Mouse (Mus musculus): ENCODE data around the gene Prr5l. TPM values are rescaled to one million over a fixed set of nuclear protein-coding genes. Genes with fewer than 3 reads are reported as not detected.
"Not testable (repeated sequence)": the region's sequence is repeated elsewhere in the genome, so short reads cannot be mapped to it uniquely, and the experiment has no call there.

Gene Prr5l
- polyA plus RNA-seq, 1 experiment, result 9.2 TPM

DNA sequence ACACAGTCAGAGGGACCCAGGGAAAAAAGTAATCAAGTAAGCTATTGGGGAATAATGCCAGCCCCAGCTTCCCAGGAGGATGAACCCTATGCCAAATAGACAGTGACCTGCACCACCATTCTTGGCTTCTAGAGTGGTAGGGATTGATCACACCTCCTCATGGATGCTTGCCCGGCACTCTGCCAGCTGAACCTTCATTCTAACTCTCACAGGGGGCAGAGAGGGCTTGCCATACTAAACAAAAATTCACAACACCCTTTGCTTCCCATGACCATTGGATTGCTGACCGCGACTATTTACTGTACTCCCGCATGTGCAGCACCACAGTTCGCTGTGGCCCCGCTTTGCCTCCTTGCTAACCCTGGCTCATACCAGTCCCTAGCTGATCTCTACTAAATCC lies 129.8 kb downstream of the Prr5l start:
- TF ChIP-seq POLR2A (IDR thresholded peaks at IDR 0.05; ENCODE audit: control insufficient read depth, extremely low read depth, insufficient read depth, low read length, poor library complexity) (no peak), CTCF (IDR thresholded peaks at IDR 0.05; ENCODE audit: borderline replicate concordance, control insufficient read depth, extremely low read depth, insufficient read depth, low read length, poor library complexity) (no peak)
- no peak for DNase-seq
- WGBS, result 96% methylated on average over 6 of the region's 6 CpGs
- peaks cover 15% of the 10 kb centered on the region for H3K4me1 ChIP-seq (replicated peaks; ENCODE audit: control insufficient read depth, insufficient read depth, low read length)
- no peak overlapping the region for H3K4me3 ChIP-seq (ENCODE audit: control insufficient read depth, insufficient read depth, low read length)
- no peak overlapping the region for H3K27ac ChIP-seq (ENCODE audit: control insufficient read depth, insufficient read depth, low read length)
- H3K27me3 ChIP-seq (ENCODE audit: control insufficient read depth, insufficient read depth, low read length), result no peaks in the 10 kb centered on the region
- H3K36me3 ChIP-seq (ENCODE audit: control insufficient read depth, insufficient read depth, low read length), result no peaks in the 10 kb centered on the region

DNA sequence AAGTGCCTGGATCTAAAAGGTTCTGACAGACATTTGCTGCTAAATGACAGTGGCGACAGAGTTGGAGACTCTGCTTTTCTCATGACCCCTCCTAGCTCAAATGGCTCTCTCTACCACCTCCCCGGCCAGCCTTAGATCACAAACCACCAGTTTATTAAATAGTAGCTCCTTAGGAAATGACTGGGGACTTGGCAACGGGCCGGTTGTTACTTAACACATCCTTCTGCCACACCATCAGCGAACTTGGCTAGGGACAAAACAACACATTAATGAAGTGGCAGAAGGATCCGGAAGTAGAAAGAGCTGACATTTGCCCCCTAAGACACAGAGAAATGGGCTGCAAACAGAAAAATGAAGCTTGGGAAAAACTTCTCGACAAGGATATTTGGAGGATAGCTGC lies 130.4 kb downstream of the Prr5l start:
- H3K27ac ChIP-seq (ENCODE audit: control insufficient read depth, insufficient read depth, low read length), result no peak overlapping the region
- no peak overlapping the region for H3K4me3 ChIP-seq (ENCODE audit: control insufficient read depth, insufficient read depth, low read length)
- WGBS, result 79% methylated on average over 7 of the region's 7 CpGs
- no peaks in the 10 kb centered on the region for H3K27me3 ChIP-seq (ENCODE audit: control insufficient read depth, insufficient read depth, low read length)
- TF ChIP-seq POLR2A (IDR thresholded peaks at IDR 0.05; ENCODE audit: control insufficient read depth, extremely low read depth, insufficient read depth, low read length, poor library complexity), result no peak
- TF ChIP-seq CTCF (IDR thresholded peaks at IDR 0.05; ENCODE audit: borderline replicate concordance, control insufficient read depth, extremely low read depth, insufficient read depth, low read length, poor library complexity), result no peak
- no peaks in the 10 kb centered on the region for H3K36me3 ChIP-seq (ENCODE audit: control insufficient read depth, insufficient read depth, low read length)
- H3K4me1 ChIP-seq (replicated peaks; ENCODE audit: control insufficient read depth, insufficient read depth, low read length), result peaks cover 12% of the 10 kb centered on the region
- DNase-seq, result no peak

DNA sequence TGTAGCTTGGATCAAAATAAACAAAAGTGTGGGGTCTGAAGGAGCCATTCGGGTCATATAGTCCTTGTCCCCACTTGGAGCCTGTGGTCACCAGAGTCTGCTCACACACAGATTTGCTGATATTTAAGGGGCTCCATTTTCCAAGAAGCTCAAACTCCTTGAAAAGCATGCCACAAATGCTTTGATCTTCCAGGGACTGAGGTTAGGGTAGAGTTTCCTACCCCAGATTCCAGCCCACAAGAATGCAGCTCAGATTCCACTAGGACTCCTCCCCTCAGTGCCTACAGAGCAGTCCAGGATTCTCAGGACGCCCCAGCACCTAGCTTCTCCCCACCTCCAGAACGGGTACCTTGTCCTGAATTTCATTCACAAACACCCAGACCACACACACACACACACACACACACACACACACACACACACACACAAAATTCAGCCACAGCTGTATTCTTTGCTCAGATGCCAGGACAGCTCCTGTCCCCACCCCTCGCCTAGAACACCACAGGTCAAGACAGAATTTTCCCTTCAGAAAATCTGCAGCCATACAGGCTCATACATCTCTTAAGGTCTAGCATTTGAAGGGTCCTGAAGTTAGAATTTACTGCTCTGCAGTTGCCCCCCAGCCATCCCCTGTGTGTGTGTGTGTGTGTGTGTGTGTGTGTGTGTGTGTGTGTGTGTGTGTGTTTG lies 131.4 kb downstream of the Prr5l start:
- Histone ChIP-seq H3K27ac (ENCODE audit: control insufficient read depth, insufficient read depth, low read length) (no peak overlapping the region), H3K36me3 (ENCODE audit: control insufficient read depth, insufficient read depth, low read length) (no peaks in the 10 kb centered on the region), H3K4me3 (ENCODE audit: control insufficient read depth, insufficient read depth, low read length) (no peak overlapping the region), H3K27me3 (ENCODE audit: control insufficient read depth, insufficient read depth, low read length) (no peaks in the 10 kb centered on the region), H3K4me1 (replicated peaks; ENCODE audit: control insufficient read depth, insufficient read depth, low read length) (peaks cover 8% of the 10 kb centered on the region)
- DNase-seq, result no peak
- 76% methylated on average over 4 of the region's 4 CpGs for WGBS
- TF ChIP-seq POLR2A (IDR thresholded peaks at IDR 0.05; ENCODE audit: control insufficient read depth, extremely low read depth, insufficient read depth, low read length, poor library complexity), result no peak
- TF ChIP-seq CTCF (IDR thresholded peaks at IDR 0.05; ENCODE audit: borderline replicate concordance, control insufficient read depth, extremely low read depth, insufficient read depth, low read length, poor library complexity), result no peak

GRCm38 (mm10) chr2:101746537-101746936 lies 136.3 kb downstream of the Prr5l start:
- no peak for DNase-seq
- no peak overlapping the region for H3K27ac ChIP-seq (ENCODE audit: control insufficient read depth, insufficient read depth, low read length)

DNA sequence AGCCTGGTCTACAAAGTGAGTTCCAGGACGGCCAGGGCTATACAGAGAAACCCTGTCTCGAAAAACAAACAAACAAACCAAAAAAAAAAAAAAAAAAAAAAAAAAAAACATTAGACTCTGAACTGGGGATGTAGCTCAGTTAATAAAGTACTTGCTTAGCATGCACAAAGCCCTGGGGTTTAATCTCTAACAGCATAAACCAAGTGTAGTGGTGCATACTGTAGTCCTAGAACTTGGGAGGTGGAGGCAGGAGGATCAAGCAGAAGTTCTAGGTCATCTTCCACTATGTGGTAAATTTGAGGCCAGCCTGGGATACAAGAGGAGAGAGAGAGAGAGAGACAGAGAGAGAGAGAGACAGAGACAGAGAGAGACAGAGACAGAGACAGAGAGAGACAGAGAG lies 137.2 kb downstream of the Prr5l start:
- not testable (repeated sequence) for H3K36me3 ChIP-seq (ENCODE audit: control insufficient read depth, insufficient read depth, low read length); H3K4me1 ChIP-seq (replicated peaks; ENCODE audit: control insufficient read depth, insufficient read depth, low read length); H3K27ac ChIP-seq (ENCODE audit: control insufficient read depth, insufficient read depth, low read length); DNase-seq; H3K4me3 ChIP-seq (ENCODE audit: control insufficient read depth, insufficient read depth, low read length); H3K27me3 ChIP-seq (ENCODE audit: control insufficient read depth, insufficient read depth, low read length)
- WGBS, result 100% methylated on average over 2 of the region's 2 CpGs

More at GRCm38 (mm10) chr2:101746537-101746936, 136.3 kb downstream of the Prr5l start:
- H3K4me3 ChIP-seq (ENCODE audit: control insufficient read depth, insufficient read depth, low read length), result no peak overlapping the region
- TF ChIP-seq CTCF (IDR thresholded peaks at IDR 0.05; ENCODE audit: borderline replicate concordance, control insufficient read depth, extremely low read depth, insufficient read depth, low read length, poor library complexity), result no peak
- no peak for TF ChIP-seq POLR2A (IDR thresholded peaks at IDR 0.05; ENCODE audit: control insufficient read depth, extremely low read depth, insufficient read depth, low read length, poor library complexity)
- H3K4me1 ChIP-seq (replicated peaks; ENCODE audit: control insufficient read depth, insufficient read depth, low read length), result no peaks in the 10 kb centered on the region
- no peaks in the 10 kb centered on the region for H3K27me3 ChIP-seq (ENCODE audit: control insufficient read depth, insufficient read depth, low read length)
- no peaks in the 10 kb centered on the region for H3K36me3 ChIP-seq (ENCODE audit: control insufficient read depth, insufficient read depth, low read length)
- 97% methylated on average over 7 of the region's 7 CpGs for WGBS

DNA sequence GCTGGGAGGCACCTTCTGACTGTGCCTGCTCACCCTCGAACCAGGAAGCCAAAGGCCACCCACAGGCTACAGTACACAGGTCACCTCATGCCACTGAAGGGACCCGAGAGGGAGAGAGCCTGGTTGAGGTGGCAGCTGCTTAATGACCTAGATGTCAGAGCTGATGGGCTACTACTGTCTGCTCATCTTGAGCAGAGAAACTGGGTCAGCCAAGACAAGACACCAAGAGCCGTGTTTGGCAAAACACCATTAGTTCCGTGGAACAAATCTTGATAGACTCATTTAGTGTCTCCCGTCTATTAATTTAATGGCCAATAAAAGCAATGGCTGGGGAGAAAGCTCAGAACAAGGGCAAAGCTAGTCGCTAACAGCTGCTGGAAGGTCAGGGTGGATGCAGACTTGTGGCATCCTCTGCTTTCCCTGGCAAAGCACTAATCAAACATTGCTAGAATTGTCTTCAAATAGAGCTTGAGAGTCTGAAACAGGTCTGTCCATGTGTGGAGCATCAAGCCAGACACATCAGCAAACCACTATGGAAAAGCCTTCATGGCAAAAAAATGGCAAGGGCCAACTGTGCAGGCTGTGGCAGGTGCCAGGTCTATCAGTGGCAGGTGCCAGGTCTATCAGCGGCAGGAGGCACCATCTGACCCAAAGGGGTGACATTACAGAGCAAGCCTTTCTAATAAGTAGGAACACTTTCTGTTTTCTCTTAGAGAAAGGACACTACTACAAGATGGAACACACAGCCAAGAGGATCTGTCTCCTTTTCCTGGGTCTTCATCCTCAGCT lies 140.6 kb downstream of the Prr5l start:
- Histone ChIP-seq H3K36me3 (ENCODE audit: control insufficient read depth, insufficient read depth, low read length) (no peaks in the 10 kb centered on the region), H3K27ac (ENCODE audit: control insufficient read depth, insufficient read depth, low read length) (no peak overlapping the region), H3K4me3 (ENCODE audit: control insufficient read depth, insufficient read depth, low read length) (no peak overlapping the region), H3K4me1 (replicated peaks; ENCODE audit: control insufficient read depth, insufficient read depth, low read length) (no peaks in the 10 kb centered on the region), H3K27me3 (ENCODE audit: control insufficient read depth, insufficient read depth, low read length) (no peaks in the 10 kb centered on the region)
- WGBS, result 90% methylated on average over 7 of the region's 7 CpGs
- no peak for TF ChIP-seq CTCF (IDR thresholded peaks at IDR 0.05; ENCODE audit: borderline replicate concordance, control insufficient read depth, extremely low read depth, insufficient read depth, low read length, poor library complexity)
- TF ChIP-seq POLR2A (IDR thresholded peaks at IDR 0.05; ENCODE audit: control insufficient read depth, extremely low read depth, insufficient read depth, low read length, poor library complexity), result no peak
- DNase-seq, result no peak

Data from thymus, adult 2 months (tissue).